8 mouse cellular contexts compared by ENCODE assay signal in the genomic region with DNA sequence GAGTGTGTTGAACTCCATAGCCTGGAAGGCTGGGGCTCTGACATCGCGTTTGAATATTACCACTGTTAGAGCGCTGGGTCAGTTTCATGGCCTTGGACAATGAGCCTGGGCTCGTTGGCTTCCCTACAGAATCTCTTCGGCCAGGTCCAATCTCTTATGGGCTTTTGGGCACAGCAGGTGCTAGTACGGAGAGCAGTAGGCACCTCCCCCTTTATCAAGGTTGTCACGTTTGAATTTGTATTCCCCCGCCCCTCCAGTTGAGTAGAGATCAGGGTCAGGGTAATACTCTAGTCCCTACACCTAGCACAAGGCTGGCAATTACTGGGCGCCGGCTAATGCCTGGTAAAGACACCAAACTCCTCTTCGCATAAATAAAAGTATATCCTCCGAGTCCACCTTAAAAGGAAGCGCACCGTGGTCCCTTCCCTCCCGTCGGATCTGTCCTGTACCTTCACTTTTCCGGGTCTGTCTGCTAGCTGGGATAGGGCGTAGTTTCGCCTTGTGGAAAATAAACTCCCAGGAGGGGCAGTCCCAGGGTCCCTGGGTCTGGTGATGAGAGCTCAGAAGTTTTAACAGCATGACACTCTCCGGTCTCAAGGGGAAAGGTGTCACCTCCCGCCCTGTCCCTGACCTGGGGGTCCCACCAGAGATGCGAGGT. TPM values are rescaled to one million over a fixed set of nuclear protein-coding genes. Genes with fewer than 3 reads are reported as not detected.
DNase-seq lines count a peak whose midpoint lies in the region; ATAC-seq and TF ChIP-seq lines count a peak whose summit lies in the region.

No protein-coding gene starts in this region.

- peaks cover 42% of the 10 kb centered on the region for H3K27me3 ChIP-seq in heart, embryonic 10.5 days (ENCODE audit: insufficient read depth, poor library complexity, severe bottlenecking)
- H3K27me3 ChIP-seq in G1E (ENCODE audit: insufficient read depth, low read length), result peaks cover 38% of the 10 kb centered on the region
- peaks cover 25% of the 10 kb centered on the region for H3K27me3 ChIP-seq in forebrain, embryonic 15.5 days
- H3K27me3 ChIP-seq in liver, embryonic 15.5 days, result peaks cover 44% of the 10 kb centered on the region

- H3K27ac ChIP-seq in heart, embryonic 10.5 days, result peak overlapping the region; percentile 85
- no peak overlapping the region for H3K27ac ChIP-seq in forebrain, embryonic 15.5 days (replicated peaks)
- H3K27ac ChIP-seq in liver, embryonic 15.5 days (replicated peaks), result peak overlapping the region; percentile 76

- peak overlapping the region; percentile 87 for H3K4me2 ChIP-seq in forebrain, embryonic 15.5 days (replicated peaks)
- H3K4me2 ChIP-seq in liver, embryonic 15.5 days, result peak overlapping the region; percentile 94

- peak overlapping the region; percentile 66 for H3K9ac ChIP-seq in forebrain, embryonic 15.5 days (replicated peaks)
- H3K9ac ChIP-seq in liver, embryonic 15.5 days, result peak overlapping the region; percentile 66

- TF ChIP-seq CTCF in G1E (IDR thresholded peaks at IDR 0.05; ENCODE audit: low read depth, low read length), result no peak

- no peaks in the 10 kb centered on the region for H3K9me3 ChIP-seq in heart, embryonic 10.5 days
- peaks cover 10% of the 10 kb centered on the region for H3K9me3 ChIP-seq in G1E (replicated peaks)
- H3K9me3 ChIP-seq in forebrain, embryonic 15.5 days, result no peaks in the 10 kb centered on the region
- no peaks in the 10 kb centered on the region for H3K9me3 ChIP-seq in liver, embryonic 15.5 days (replicated peaks)

- peaks cover 47% of the 10 kb centered on the region for H3K4me1 ChIP-seq in heart, embryonic 10.5 days
- H3K4me1 ChIP-seq in G1E (ENCODE audit: insufficient read depth, low read depth, low read length), result peaks cover 49% of the 10 kb centered on the region
- peaks cover 49% of the 10 kb centered on the region for H3K4me1 ChIP-seq in forebrain, embryonic 15.5 days
- peaks cover 49% of the 10 kb centered on the region for H3K4me1 ChIP-seq in liver, embryonic 15.5 days (replicated peaks)

- intact Hi-C loops in heart, postnatal 25 days (cut with DNase I), result loop anchor here (1.0 kb wide), 1 partner anchor 101 kb away; no protein-coding TSS in a partner anchor

- H3K4me3 ChIP-seq in heart, embryonic 10.5 days, result peak overlapping the region; percentile 91
- H3K4me3 ChIP-seq in G1E (ENCODE audit: low read depth, low read length), result peak overlapping the region; percentile 82
- H3K4me3 ChIP-seq in forebrain, embryonic 15.5 days, result peak overlapping the region; percentile 93
- peak overlapping the region; percentile 83 for H3K4me3 ChIP-seq in liver, embryonic 15.5 days (replicated peaks)

- peaks cover 11% of the 10 kb centered on the region for H3K36me3 ChIP-seq in heart, embryonic 10.5 days
- H3K36me3 ChIP-seq in G1E (replicated peaks), result peaks cover 31% of the 10 kb centered on the region
- no peaks in the 10 kb centered on the region for H3K36me3 ChIP-seq in forebrain, embryonic 15.5 days
- H3K36me3 ChIP-seq in liver, embryonic 15.5 days (replicated peaks), result peaks cover 2% of the 10 kb centered on the region; the same call in 1 of the 2 replicates

- no peak; the same call in 1 of the 2 replicates for ATAC-seq in G1E (ENCODE audit: extremely low read depth, insufficient number of reproducible peaks, low FRiP score, poor library complexity, severe bottlenecking)
- no peak; the same call in 1 of the 2 replicates for ATAC-seq in forebrain, embryonic 15.5 days (replicated peaks)
- peak; percentile 76 for ATAC-seq in liver, embryonic 15.5 days (ENCODE audit: insufficient read depth)

- WGBS in heart, embryonic 10.5 days, result under 1% methylated on average over 22 of the region's 22 CpGs
- under 1% methylated on average over 22 of the region's 22 CpGs for WGBS in forebrain, embryonic 15.5 days
- under 1% methylated on average over 22 of the region's 22 CpGs for WGBS in liver, embryonic 15.5 days (ENCODE audit: insufficient replicate concordance)

- DNase-seq in heart, embryonic 10.5 days (ENCODE audit: low spot score), result no peak
- DNase-seq in heart, postnatal 25 days (ENCODE audit: low spot score), result no peak
- peak; percentile 54 for DNase-seq in G1E (ENCODE audit: low spot score)
- DNase-seq in natural killer cell, adult 2 months (ENCODE audit: low spot score in 2 of 2), result no peak
- DNase-seq in spleen, postnatal 14 days (ENCODE audit: low spot score in 2 of 2), result no peak
- DNase-seq in lung, postnatal 14 days, result no peak

RNA-seq across cellular contexts. Expression of a gene that starts 1.2 kb away (rescaled TPM):
- 26.8 and 28.0 TPM in 2 replicates for polyA plus RNA-seq in heart, embryonic 10.5 days (2016; fragmentation: Nextera tagmentation; extraction: Ambion mirVana)
- 1 to 10 TPM; 7.4 to 9.0 TPM for total RNA-seq in heart, postnatal 25 days (2021)
- total RNA-seq in G1E (2014; fragmentation: Nextera tagmentation) (4.7 and 10.0 TPM in 2 replicates), G1E (2017) (6.1 and 8.7 TPM in 2 replicates)
- polyA plus RNA-seq in G1E (2012), result 61.5 and 93.9 TPM in 2 replicates
- polyA plus RNA-seq in forebrain, embryonic 15.5 days (2015; fragmentation: Nextera tagmentation; extraction: Ambion mirVana), result 14.8 and 16.2 TPM in 2 replicates
- polyA plus RNA-seq in liver, embryonic 15.5 days (2015; fragmentation: Nextera tagmentation; extraction: Ambion mirVana), result 10.9 and 11.6 TPM in 2 replicates

RNA-seq across cellular contexts. Expression of a gene that starts 3.7 kb away (rescaled TPM):
- 9.7 and 16.6 TPM in 2 replicates for polyA plus RNA-seq in heart, embryonic 10.5 days (2016; fragmentation: Nextera tagmentation; extraction: Ambion mirVana)
- 1 to 10 TPM; 9.7 to 9.8 TPM for total RNA-seq in heart, postnatal 25 days (2021)
- total RNA-seq in G1E (2014; fragmentation: Nextera tagmentation) (not detected in 2 replicates), G1E (2017) (not detected in 2 replicates)
- polyA plus RNA-seq in G1E (2012), result not detected in 2 replicates
- polyA plus RNA-seq in forebrain, embryonic 15.5 days (2015; fragmentation: Nextera tagmentation; extraction: Ambion mirVana), result 5.6 and 6.9 TPM in 2 replicates
- polyA plus RNA-seq in liver, embryonic 15.5 days (2015; fragmentation: Nextera tagmentation; extraction: Ambion mirVana), result 0.74 and 0.88 TPM in 2 replicates

RNA-seq across cellular contexts. Expression of a gene that starts 11.2 kb away (rescaled TPM):
- polyA plus RNA-seq in heart, embryonic 10.5 days (2016; fragmentation: Nextera tagmentation; extraction: Ambion mirVana), result 24.0 and 29.0 TPM in 2 replicates
- 1 to 10 TPM; 6.0 to 6.1 TPM for total RNA-seq in heart, postnatal 25 days (2021)
- total RNA-seq in G1E (2014; fragmentation: Nextera tagmentation), result 21.0 and 21.8 TPM in 2 replicates
- 20.9 and 21.7 TPM in 2 replicates for total RNA-seq in G1E (2017)
- 2.0 and 2.4 TPM in 2 replicates for polyA plus RNA-seq in G1E (2012)
- 15.4 and 21.6 TPM in 2 replicates for polyA plus RNA-seq in forebrain, embryonic 15.5 days (2015; fragmentation: Nextera tagmentation; extraction: Ambion mirVana)
- polyA plus RNA-seq in liver, embryonic 15.5 days (2015; fragmentation: Nextera tagmentation; extraction: Ambion mirVana), result 9.2 and 10.2 TPM in 2 replicates

RNA-seq across cellular contexts. Expression of a gene that starts 20.5 kb away (rescaled TPM):
- 1.9 and 2.1 TPM in 2 replicates for polyA plus RNA-seq in heart, embryonic 10.5 days (2016; fragmentation: Nextera tagmentation; extraction: Ambion mirVana)
- 10 to 100 TPM; 15.3 to 19.2 TPM for total RNA-seq in heart, postnatal 25 days (2021)
- total RNA-seq in G1E (2014; fragmentation: Nextera tagmentation) (not detected in 2 replicates), G1E (2017) (0.05 TPM in 1 of 2 replicates, not detected in the other)
- 0.22 and 0.29 TPM in 2 replicates for polyA plus RNA-seq in G1E (2012)
- 2.1 and 2.2 TPM in 2 replicates for polyA plus RNA-seq in forebrain, embryonic 15.5 days (2015; fragmentation: Nextera tagmentation; extraction: Ambion mirVana)
- polyA plus RNA-seq in liver, embryonic 15.5 days (2015; fragmentation: Nextera tagmentation; extraction: Ambion mirVana), result 1.3 and 1.5 TPM in 2 replicates
